Mouse (Mus musculus): ENCODE measurements around the gene Aebp1. TPM values are rescaled to one million over a fixed set of nuclear protein-coding genes. Genes with fewer than 3 reads are reported as not detected.

Aebp1 gene
- polyA plus RNA-seq, 1 experiment = not detected

DNA sequence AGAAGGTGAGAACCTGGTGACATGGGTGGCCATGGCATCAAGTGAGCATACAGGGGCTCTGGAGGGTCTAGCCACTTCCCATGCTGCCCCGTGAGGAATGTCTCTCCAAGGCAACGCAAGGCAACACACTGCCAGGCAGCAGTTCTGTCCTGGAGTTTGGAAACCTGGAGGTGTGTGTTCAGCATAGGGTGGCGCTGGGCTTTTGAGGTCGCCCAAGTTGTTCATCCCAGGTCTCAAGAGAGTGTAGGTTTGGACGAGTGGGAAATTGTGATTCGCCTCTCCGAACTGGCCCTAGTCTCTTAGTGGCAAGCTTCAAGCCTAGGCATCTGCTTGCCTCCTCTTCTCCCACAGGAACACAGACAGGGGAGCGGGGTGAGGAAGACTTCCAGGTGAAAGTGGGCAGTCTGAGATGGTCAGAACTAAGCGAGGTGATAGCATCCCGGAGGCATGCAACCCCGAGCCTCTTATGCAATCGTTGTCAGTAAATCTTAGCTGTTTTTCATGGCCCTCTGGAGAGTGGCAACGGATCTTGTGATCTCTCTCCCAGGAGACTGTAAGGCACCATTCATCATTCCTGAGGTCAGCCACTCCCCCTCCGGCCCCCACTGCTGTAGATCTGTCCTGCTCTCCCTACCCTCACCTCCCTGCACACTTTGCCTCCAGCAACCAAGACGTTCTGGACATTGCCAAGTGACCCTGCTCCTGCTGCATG is 803 bp downstream of the Aebp1 start:
- TF ChIP-seq POLR2A (IDR thresholded peaks at IDR 0.05; ENCODE audit: insufficient read depth, low read depth, low read length) (no peak), CTCF (IDR thresholded peaks at IDR 0.05; ENCODE audit: insufficient read depth, low read depth, low read length) (no peak)
- H3K4me3 ChIP-seq (ENCODE audit: insufficient read depth, low read depth, low read length) = no peak overlapping the region; the same call in 1 of the 2 replicates

DNA sequence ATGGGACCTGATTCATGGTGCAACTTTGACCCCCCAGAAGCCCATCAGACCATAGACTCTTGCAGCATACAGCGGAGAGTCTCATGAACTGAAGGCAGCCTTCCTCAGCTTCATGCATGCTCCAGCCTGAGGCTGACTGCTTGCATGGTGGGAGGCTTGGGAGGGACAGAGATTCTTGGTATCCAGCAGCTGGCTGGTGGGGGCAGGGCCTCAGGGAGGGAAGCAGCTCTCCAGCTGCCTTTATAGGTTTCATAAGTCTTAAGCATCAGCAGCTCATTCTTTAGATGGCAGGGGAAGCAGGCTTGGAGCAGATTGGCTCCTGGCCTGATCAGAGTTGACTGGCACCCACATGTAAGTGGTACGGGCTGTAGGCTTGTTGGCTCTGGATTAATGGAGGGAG is 5.4 kb downstream of the Aebp1 start:
- TF ChIP-seq POLR2A (IDR thresholded peaks at IDR 0.05; ENCODE audit: insufficient read depth, low read depth, low read length) (no peak), CTCF (IDR thresholded peaks at IDR 0.05; ENCODE audit: insufficient read depth, low read depth, low read length) (no peak)
- 74% methylated on average over 2 of the region's 2 CpGs for WGBS
- Histone ChIP-seq H3K4me1 (ENCODE audit: control insufficient read depth, insufficient read depth, low read length) (peaks cover 18% of the 10 kb centered on the region), H3K4me3 (ENCODE audit: insufficient read depth, low read depth, low read length) (no peak overlapping the region), H3K27ac (ENCODE audit: insufficient read depth, low read depth, low read length) (no peak overlapping the region)

More for the DNA sequence above, 803 bp downstream of the Aebp1 start:
- peaks cover 26% of the 10 kb centered on the region for H3K4me1 ChIP-seq (ENCODE audit: control insufficient read depth, insufficient read depth, low read length)
- H3K27ac ChIP-seq (ENCODE audit: insufficient read depth, low read depth, low read length) = no peak overlapping the region
- 63% methylated on average over 15 of the region's 15 CpGs for WGBS

DNA sequence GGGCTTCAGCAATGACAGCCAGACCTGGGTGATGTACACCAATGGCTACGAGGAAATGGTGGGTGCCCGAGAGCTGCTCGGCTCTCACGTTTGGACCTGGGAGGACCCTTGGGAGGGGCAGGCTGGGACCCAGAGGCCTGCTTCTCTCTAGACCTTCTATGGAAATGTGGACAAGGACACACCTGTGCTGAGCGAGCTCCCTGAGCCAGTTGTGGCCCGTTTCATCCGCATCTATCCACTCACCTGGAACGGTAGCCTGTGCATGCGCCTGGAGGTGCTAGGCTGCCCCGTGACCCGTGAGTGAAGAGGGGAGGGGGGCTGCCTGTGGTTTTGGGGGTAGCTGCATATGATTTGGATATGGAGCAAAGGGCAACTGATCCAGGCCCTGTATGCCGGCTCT is 6.6 kb downstream of the Aebp1 start:
- Histone ChIP-seq H3K27ac (ENCODE audit: insufficient read depth, low read depth, low read length) (no peak overlapping the region), H3K4me1 (ENCODE audit: control insufficient read depth, insufficient read depth, low read length) (peaks cover 14% of the 10 kb centered on the region), H3K4me3 (ENCODE audit: insufficient read depth, low read depth, low read length) (no peak overlapping the region)
- WGBS = 93% methylated on average over 12 of the region's 12 CpGs
- no peak for TF ChIP-seq CTCF (IDR thresholded peaks at IDR 0.05; ENCODE audit: insufficient read depth, low read depth, low read length)
- no peak for TF ChIP-seq POLR2A (IDR thresholded peaks at IDR 0.05; ENCODE audit: insufficient read depth, low read depth, low read length)

DNA sequence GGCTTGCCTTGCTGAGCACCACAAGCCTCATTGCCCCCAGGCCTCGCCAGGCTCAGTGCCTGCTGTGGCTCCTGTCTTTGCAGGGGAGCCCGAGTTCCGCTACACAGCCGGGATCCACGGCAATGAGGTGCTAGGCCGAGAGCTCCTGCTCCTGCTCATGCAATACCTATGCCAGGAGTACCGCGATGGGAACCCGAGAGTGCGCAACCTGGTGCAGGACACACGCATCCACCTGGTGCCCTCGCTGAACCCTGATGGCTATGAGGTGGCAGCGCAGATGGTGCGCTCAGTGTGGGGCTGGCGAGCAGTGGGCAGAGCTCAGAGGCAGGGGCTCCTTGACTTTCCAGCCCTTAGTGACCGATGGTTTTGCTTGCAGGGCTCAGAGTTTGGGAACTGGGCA is 7.6 kb downstream of the Aebp1 start:
- Histone ChIP-seq H3K27ac (ENCODE audit: insufficient read depth, low read depth, low read length) (no peak overlapping the region), H3K4me1 (ENCODE audit: control insufficient read depth, insufficient read depth, low read length) (peaks cover 14% of the 10 kb centered on the region), H3K4me3 (ENCODE audit: insufficient read depth, low read depth, low read length) (no peak overlapping the region)
- no peak for TF ChIP-seq CTCF (IDR thresholded peaks at IDR 0.05; ENCODE audit: insufficient read depth, low read depth, low read length)
- WGBS = 97% methylated on average over 16 of the region's 16 CpGs

DNA sequence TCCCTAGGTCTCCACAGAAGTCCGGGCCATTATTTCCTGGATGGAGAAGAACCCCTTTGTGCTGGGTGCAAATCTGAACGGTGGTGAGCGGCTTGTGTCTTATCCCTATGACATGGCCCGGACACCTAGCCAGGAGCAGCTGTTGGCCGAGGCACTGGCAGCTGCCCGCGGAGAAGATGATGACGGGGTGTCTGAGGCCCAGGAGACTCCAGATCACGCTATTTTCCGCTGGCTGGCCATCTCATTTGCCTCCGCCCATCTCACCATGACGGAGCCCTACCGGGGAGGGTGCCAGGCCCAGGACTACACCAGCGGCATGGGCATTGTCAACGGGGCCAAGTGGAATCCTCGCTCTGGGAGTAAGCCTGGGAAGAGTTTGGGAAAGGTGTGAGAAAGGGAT is 8.3 kb downstream of the Aebp1 start:
- Histone ChIP-seq H3K4me1 (ENCODE audit: control insufficient read depth, insufficient read depth, low read length) (peaks cover 14% of the 10 kb centered on the region), H3K4me3 (ENCODE audit: insufficient read depth, low read depth, low read length) (no peak overlapping the region), H3K27ac (ENCODE audit: insufficient read depth, low read depth, low read length) (no peak overlapping the region)
- TF ChIP-seq POLR2A (IDR thresholded peaks at IDR 0.05; ENCODE audit: insufficient read depth, low read depth, low read length) (no peak), CTCF (IDR thresholded peaks at IDR 0.05; ENCODE audit: insufficient read depth, low read depth, low read length) (no peak)
- 78% methylated on average over 16 of the region's 16 CpGs for WGBS

DNA sequence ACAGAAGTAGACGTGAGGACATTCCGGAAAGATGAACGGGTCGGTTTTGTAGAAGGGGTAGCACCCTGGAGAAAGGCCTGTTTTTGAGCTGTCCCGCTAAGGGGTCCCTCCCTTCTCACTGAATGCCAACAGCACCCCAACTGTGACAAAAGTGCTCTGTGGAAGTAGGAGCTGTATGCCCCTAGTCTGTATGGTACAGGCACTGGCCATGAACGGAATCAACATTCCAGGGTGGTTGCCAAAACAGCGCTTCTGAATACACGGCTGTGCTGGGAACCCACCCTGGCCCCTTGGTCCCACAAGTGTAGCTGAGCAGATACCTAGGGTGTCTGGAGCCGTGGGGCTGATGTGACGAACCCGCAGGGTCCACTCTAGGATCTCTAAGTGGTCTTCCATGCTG is 11.0 kb downstream of the Aebp1 start:
- TF ChIP-seq CTCF (IDR thresholded peaks at IDR 0.05; ENCODE audit: insufficient read depth, low read depth, low read length) = no peak
- no peak for TF ChIP-seq POLR2A (IDR thresholded peaks at IDR 0.05; ENCODE audit: insufficient read depth, low read depth, low read length)
- 95% methylated on average over 11 of the region's 11 CpGs for WGBS

DNA sequence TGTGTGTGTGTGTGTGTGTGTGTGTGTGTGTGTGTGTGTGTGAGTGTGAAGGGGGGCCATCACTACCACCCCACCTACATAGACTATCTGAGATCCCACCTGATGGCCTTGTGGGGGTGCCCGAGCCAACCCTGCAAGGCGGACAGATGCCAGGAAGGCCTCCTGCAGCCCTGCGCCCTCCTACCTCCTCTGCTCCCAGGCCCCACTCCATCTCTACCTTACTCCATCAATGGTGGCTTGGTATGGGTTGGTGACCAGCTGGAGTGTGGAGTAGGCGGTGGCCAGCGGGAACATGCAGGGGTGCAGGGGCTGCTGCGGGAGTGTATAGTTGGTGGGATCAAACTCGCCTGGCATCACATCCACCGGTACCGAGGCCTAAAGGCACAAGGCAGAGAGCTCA is 11.4 kb downstream of the Aebp1 start:
- no peak overlapping the region for H3K27ac ChIP-seq (ENCODE audit: insufficient read depth, low read depth, low read length)
- no peak overlapping the region for H3K4me3 ChIP-seq (ENCODE audit: insufficient read depth, low read depth, low read length)
- peaks cover 10% of the 10 kb centered on the region for H3K4me1 ChIP-seq (ENCODE audit: control insufficient read depth, insufficient read depth, low read length)
- 96% methylated on average over 9 of the region's 9 CpGs for WGBS
- TF ChIP-seq CTCF (IDR thresholded peaks at IDR 0.05; ENCODE audit: insufficient read depth, low read depth, low read length) (no peak), POLR2A (IDR thresholded peaks at IDR 0.05; ENCODE audit: insufficient read depth, low read depth, low read length) (no peak)

More for the DNA sequence above, 11.0 kb downstream of the Aebp1 start:
- no peak overlapping the region for H3K27ac ChIP-seq (ENCODE audit: insufficient read depth, low read depth, low read length)
- no peak overlapping the region for H3K4me3 ChIP-seq (ENCODE audit: insufficient read depth, low read depth, low read length)
- peaks cover 11% of the 10 kb centered on the region for H3K4me1 ChIP-seq (ENCODE audit: control insufficient read depth, insufficient read depth, low read length)

DNA sequence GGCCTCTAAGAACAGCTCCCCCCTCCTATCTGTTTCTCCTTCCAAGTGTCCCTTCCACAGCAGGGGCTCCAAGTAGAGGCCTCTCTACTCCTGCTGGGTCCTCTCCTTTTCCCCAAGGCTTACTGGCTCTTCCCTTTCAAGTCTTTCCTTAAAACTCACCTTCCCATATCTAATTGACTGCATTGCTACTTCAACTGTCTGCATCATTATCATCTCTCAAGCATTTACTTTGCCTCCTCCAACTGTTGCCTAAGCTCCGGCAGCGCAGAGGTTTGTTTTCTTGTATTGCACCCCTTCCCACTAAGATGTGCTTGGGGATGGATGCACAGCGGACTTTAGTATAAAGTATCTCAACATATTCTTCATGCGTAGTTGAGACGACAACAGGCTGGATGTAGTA is 15.7 kb downstream of the Aebp1 start:
- no peak overlapping the region for H3K27ac ChIP-seq (ENCODE audit: insufficient read depth, low read depth, low read length)
- peaks cover 10% of the 10 kb centered on the region for H3K4me1 ChIP-seq (ENCODE audit: control insufficient read depth, insufficient read depth, low read length)
- peak overlapping the region; percentile 74; the same call in 1 of the 2 replicates for H3K4me3 ChIP-seq (ENCODE audit: insufficient read depth, low read depth, low read length)
- 1% methylated on average over 5 of the region's 5 CpGs for WGBS
- TF ChIP-seq POLR2A (IDR thresholded peaks at IDR 0.05; ENCODE audit: insufficient read depth, low read depth, low read length) = no peak
- no peak for TF ChIP-seq CTCF (IDR thresholded peaks at IDR 0.05; ENCODE audit: insufficient read depth, low read depth, low read length)

DNA sequence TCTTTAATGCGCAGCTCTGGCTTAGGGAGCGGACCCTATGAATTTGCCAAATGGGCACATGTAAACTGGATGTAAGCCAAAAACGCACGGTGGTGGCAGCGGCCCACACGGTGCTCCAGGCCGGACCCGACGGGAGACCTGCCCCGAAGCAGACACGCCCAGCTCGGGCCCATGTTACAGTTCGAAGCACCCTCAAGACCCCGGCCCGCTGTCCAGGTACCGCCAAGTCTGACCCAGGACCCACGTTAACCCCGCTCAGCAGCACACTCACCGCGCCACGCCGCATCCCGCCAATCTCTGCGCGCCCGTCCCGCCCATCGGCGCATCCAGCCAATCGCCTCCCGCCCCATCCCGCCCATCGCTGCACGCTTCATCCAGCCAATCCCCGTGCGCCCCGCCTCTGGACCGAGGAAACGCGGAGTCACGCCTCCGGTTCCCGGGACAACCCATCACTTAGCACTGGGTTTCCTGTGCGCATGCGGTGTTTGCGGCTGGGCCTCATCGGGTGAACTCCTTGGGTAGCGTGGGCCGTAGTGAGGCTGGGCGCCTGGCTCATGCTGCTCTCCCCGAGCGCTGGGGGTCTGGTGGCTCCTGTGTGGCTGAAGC is 16.3 kb downstream of the Aebp1 start, which contains the start of gene Pold2:
Gene Pold2, minus strand, starts transcription at position 372 of the 606 bp plus-strand sequence.
- TF ChIP-seq POLR2A (IDR thresholded peaks at IDR 0.05; ENCODE audit: insufficient read depth, low read depth, low read length) = peak; percentile 74
- no peak for TF ChIP-seq CTCF (IDR thresholded peaks at IDR 0.05; ENCODE audit: insufficient read depth, low read depth, low read length)
- peak within 1 kb of the TSS; percentile 74 for H3K4me3 ChIP-seq (ENCODE audit: insufficient read depth, low read depth, low read length)
- WGBS = under 1% methylated on average over 52 of the region's 52 CpGs
- peaks cover 10% of the 10 kb centered on the region for H3K4me1 ChIP-seq (ENCODE audit: control insufficient read depth, insufficient read depth, low read length)
- peak within 1 kb of the TSS; percentile 40 for H3K27ac ChIP-seq (ENCODE audit: insufficient read depth, low read depth, low read length)

Measured in olfactory bulb, adult 2 months (tissue).